Mouse (Mus musculus): ENCODE measurements around the gene Zfp653.

- TF ChIP-seq CTCF (conservative IDR thresholded peaks at IDR 0.05; ENCODE audit: low read length) = no peak
- no peak for TF ChIP-seq NANOG (IDR thresholded peaks at IDR 0.05; ENCODE audit: borderline replicate concordance, low read length)
- no peak for TF ChIP-seq POU5F1 (IDR thresholded peaks at IDR 0.05; ENCODE audit: borderline replicate concordance, low read length)
These were observed 44.5 kb upstream of the Zfp653 start for GRCm38 (mm10) chr9:22115635-22116034.

Measured in E14TG2a.4 (cell line).